Mouse (Mus musculus) B cell, adult 67 days (primary cell): Measurements from ENCODE around the gene Cetn3. TPM values are rescaled to one million over a fixed set of nuclear protein-coding genes. Genes with fewer than 3 reads are reported as not detected.

ENCODE experiments used
- total RNA-seq, 2 experiments: library from RNA; stranded (reverse); gene quantifications; 4 replicates each; pipeline ENCODE4 v1.2.4; 2023

Cetn3 gene
- 10 to 100 TPM; 86.3 to 87.0 TPM for total RNA-seq

GRCm38 (mm10) chr13:81782971-81783404 is at the start of gene Cetn3:
Cetn3 (plus strand) TSS chr13:81783077.

Other genes with a start within 250 kb of the Cetn3 start
- not detected for gene Adgrv1, start 149.9 kb upstream of the Cetn3 start, total RNA-seq
- gene Lysmd3, start 125.4 kb upstream of the Cetn3 start, total RNA-seq, result 10 to 100 TPM; 27.0 to 27.8 TPM
- gene Polr3g, start 72.1 kb upstream of the Cetn3 start, total RNA-seq, result 10 to 100 TPM; 11.8 to 13.1 TPM
- gene Mblac2, start 71.7 kb upstream of the Cetn3 start, total RNA-seq, result 1 to 10 TPM; 7.0 to 8.2 TPM